Mouse (Mus musculus) cerebellum, adult 9-10 months (tissue): ENCODE results near the gene Srprb.

Source experiments
- DNase-seq: peaks from one replicate; pipeline ENCODE4 v3.0.0; 2022

Gene Srprb

GRCm38 (mm10) chr9:103201561-103202260 lies at the start of gene Srprb:
Gene Srprb, minus strand, starts transcription at chr9:103202137.
- peak; percentile 93 for DNase-seq

- no peak for DNase-seq
Observed at GRCm38 (mm10) chr9:103248618-103249017, 46.7 kb upstream of the Srprb start.

GRCm38 (mm10) chr9:103246526-103247168 lies 44.7 kb upstream of the Srprb start:
- no peak for DNase-seq

GRCm38 (mm10) chr9:103243640-103244039 lies 41.7 kb upstream of the Srprb start:
- DNase-seq, result no peak

GRCm38 (mm10) chr9:103241206-103241605 lies 39.3 kb upstream of the Srprb start:
- no peak for DNase-seq

- no peak for DNase-seq
Observed at GRCm38 (mm10) chr9:103239471-103239870, 37.5 kb upstream of the Srprb start.

- DNase-seq, result no peak
Observed at GRCm38 (mm10) chr9:103234565-103235165, 32.7 kb upstream of the Srprb start.

- no peak for DNase-seq
Observed at GRCm38 (mm10) chr9:103234059-103234458, 32.1 kb upstream of the Srprb start.

- no peak for DNase-seq
Observed at GRCm38 (mm10) chr9:103233006-103233395, 31.1 kb upstream of the Srprb start.

GRCm38 (mm10) chr9:103232232-103233005 lies 30.5 kb upstream of the Srprb start:
- no peak for DNase-seq

- peak; percentile 38 for DNase-seq
Observed at GRCm38 (mm10) chr9:103230151-103230951, 28.4 kb upstream of the Srprb start, which contains the start of the genes Gm20425 and Trf. Gene Gm20425, minus strand, starts transcription at chr9:103230307. Gene Trf, minus strand, starts transcription at chr9:103230444.

GRCm38 (mm10) chr9:103229037-103229867 lies 27.3 kb upstream of the Srprb start:
- no peak for DNase-seq

- no peak for DNase-seq
Observed at GRCm38 (mm10) chr9:103228370-103229003, 26.6 kb upstream of the Srprb start.

- no peak for DNase-seq
Observed at GRCm38 (mm10) chr9:103227760-103228159, 25.8 kb upstream of the Srprb start.

- no peak for DNase-seq
Observed at GRCm38 (mm10) chr9:103226806-103227205, 24.9 kb upstream of the Srprb start.

- no peak for DNase-seq
Observed at GRCm38 (mm10) chr9:103225464-103225863, 23.5 kb upstream of the Srprb start.

- no peak for DNase-seq
Observed at GRCm38 (mm10) chr9:103224721-103225120, 22.8 kb upstream of the Srprb start.

GRCm38 (mm10) chr9:103214281-103214680 lies 12.3 kb upstream of the Srprb start:
- no peak for DNase-seq

GRCm38 (mm10) chr9:103213631-103214030 lies 11.7 kb upstream of the Srprb start:
- DNase-seq, result no peak

- DNase-seq, result no peak
Observed at GRCm38 (mm10) chr9:103212654-103213420, 10.9 kb upstream of the Srprb start.
